Mouse (Mus musculus) frontal cortex, postnatal 36 days (tissue): Measurements from ENCODE around the gene Rrm2.
"Not testable (repeated sequence)": the region's sequence is repeated elsewhere in the genome, so short reads cannot be mapped to it uniquely, and the experiment has no call there.

Experiments used
- DNase-seq, 2 experiments: peaks; one replicate each; pipeline ENCODE4 v3.0.0; 2022; ENCODE audit warnings: low spot score in 2 of 2

Rrm2 gene

GRCm38 (mm10) chr12:24705502-24706263 lies 2.4 kb upstream of the Rrm2 start:
- no peak for DNase-seq

DNA sequence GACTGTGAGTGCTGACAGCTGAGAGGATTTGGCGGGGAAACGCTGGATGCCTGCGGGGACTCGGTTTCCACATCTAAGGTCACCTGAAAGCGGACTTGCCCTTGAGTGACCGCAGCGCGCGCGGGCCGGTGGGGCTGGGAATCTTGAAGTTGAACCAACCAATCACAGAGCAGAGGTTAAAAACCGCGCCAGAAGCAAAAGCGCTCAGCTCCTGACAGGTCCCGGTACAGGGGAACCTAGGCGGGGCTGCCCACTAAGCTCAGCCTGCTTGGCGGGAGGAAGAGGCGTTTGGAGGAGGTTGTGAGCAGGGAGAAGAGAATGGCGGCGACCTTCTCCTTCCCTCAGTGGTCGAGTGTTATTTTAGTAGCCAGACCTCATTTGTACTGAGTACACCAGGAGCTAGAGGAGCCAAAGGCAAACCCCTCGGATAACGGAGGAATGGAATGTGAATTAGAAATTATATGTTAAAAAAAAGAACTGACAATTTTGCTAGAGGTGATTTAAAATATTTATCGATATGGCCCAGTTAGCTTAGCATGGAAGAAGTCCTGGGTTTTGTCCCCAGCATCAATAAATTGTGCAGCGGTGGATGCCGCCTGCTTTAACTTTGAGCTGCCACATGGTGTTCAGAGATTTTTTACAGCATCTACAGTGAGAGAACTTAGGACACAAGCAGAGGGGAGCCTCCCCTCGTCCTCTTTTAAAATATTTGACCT lies 1.1 kb upstream of the Rrm2 start:
- DNase-seq = no peak

DNA sequence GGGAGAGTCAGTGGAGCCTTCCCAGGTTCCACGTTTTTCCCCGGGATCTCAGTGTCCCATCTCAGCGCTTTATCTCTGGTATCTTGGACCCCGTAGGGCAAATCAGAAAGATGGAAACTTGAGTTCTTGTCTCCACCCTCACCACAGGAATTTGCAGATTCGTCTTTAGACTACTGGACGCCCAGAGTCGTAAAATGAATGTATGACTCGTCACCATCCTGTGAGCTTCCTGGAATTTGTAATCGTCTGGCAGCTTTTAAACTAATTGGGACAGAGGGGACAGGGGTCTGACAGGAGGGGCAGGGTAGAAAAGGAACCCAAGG lies 600 bp upstream of the Rrm2 start:
- no peak for DNase-seq

GRCm38 (mm10) chr12:24708824-24709218 lies 780 bp downstream of the Rrm2 start:
- no peak for DNase-seq

DNA sequence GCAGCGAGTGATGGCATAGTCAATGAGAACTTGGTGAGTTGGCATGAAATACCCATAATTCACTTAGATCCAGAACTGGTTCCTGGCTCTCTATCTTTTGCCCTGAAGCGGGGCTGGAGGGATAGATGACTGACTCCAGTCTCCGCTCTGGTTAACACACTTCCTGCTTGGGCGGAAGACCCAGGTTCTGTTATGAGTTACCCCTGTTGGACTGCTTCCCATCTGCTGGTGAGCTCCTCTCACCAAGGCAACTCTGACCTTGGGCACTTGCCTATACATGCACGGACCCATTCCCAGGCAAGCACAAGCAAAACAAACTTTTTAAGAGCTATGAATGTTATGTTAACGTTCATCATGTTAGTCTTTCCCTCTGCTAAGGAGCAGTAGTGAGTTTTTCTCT lies 1.4 kb downstream of the Rrm2 start:
- no peak for DNase-seq

DNA sequence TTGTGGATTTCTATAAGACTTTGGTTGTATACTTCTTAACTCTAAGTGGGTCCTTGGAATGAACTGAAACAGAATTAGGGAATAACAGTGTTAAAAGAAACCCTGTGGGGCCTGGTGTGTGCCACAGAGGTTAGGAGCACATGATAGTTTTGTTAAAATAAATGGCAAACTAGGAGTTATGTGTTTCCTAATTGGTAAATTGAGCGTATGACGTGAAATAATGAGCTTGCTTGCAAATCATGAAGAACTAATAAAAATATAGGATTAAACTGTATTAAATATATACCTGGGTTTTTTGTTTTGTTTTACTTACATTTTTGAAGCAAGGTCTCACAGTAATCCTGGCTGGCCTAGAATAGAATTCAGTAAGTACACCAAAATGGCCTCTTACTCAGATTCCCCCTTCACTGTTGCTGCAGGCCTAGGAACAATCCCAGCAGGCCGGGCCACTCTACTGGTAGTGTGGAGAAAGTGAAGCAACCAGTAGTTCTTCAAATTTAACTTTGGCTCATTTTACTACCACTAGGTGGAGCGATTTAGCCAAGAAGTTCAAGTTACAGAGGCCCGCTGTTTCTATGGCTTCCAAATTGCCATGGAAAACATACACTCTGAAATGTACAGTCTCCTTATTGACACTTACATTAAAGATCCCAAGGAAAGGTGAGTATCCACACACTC lies 1.9 kb downstream of the Rrm2 start:
- DNase-seq = peak in 1 of 2 experiments; percentile 60

- DNase-seq = no peak
These were observed 2.6 kb downstream of the Rrm2 start for GRCm38 (mm10) chr12:24710672-24711071.

- no peak for DNase-seq
These were observed 4.4 kb downstream of the Rrm2 start for GRCm38 (mm10) chr12:24712396-24712795.

DNA sequence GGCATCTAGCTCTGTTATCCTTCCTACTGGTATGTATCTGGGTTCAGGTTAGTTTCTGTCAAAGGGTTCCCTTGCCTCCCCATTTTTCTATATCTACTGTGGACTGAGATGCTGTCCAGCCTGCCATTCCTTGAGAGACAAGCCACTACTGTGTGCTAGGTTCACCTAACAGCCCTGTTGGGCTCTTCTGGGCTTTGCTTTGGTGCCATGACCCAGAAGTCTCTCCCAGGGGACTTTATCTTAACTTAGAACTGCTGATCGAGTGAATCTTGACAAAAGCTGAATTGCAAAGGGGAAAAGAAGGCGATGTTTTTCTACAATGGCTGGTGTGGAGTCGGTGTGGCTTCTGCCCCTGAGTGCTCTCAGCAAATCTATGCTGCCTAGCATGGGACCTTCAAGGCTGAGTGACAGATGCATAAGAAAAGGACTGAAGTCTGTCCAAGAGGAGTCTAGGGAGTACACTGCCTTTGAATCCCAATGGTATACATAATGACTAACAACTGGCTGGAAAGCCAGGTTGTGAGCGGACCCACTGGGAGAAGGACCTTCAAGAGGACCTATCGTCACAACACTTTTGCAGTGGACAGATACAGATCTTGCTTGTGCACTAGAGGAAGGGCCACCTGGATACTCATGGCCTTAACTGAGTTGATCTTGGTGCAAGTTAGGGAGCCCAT lies 6.7 kb downstream of the Rrm2 start:
- no peak for DNase-seq

- no peak for DNase-seq
These were observed 7.3 kb downstream of the Rrm2 start for GRCm38 (mm10) chr12:24715268-24715896.

DNA sequence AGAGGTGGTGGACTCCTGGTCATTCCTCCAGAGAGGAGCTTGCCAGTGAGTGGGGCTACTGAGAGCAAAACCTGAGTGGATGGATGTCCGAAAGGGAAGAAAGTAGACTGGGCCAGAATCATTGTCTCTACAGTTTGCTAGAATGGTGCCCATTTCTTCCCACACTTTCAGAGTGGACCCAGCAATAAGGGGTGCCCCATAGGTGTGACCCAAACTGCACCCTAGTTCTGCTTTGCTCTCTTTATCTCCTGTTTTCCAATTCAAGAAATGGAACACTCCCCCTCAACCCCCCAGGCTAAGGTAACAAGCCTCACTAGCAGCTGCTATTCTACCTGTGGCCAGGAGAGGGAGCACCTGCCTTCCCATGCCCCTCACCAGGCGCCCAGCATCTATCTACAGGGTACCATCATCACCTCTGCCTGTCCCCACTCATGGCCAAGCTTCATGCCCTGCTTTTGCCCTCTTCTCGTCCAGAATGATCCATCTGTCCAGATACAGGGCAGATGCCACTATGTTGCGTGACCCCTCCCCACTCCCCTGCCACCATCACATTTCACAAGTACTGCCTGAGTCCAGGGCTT lies 8.8 kb downstream of the Rrm2 start:
- peak in 1 of 2 experiments; percentile 43 for DNase-seq

GRCm38 (mm10) chr12:24723434-24723833 lies 15.4 kb downstream of the Rrm2 start:
- no peak for DNase-seq

DNA sequence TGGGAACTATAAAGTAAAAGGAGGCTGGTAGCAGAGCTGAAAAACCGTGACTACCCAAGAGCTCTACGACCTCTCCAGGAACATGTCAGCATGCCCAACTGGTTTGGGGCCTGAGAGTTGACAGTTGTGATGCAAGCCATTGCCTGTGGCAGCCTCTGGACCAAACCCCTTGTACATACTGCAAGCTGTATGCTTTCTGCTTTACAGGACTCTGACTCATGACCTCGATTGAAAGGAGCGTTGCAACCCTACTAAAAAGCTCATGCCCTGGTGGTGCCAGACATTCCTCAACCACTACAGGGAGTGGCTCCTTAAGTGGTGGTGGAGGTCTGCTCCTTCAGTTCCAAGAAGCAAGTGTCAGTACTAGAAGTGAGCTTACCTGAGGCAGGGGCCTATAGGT lies 15.8 kb downstream of the Rrm2 start:
- DNase-seq = no peak

DNA sequence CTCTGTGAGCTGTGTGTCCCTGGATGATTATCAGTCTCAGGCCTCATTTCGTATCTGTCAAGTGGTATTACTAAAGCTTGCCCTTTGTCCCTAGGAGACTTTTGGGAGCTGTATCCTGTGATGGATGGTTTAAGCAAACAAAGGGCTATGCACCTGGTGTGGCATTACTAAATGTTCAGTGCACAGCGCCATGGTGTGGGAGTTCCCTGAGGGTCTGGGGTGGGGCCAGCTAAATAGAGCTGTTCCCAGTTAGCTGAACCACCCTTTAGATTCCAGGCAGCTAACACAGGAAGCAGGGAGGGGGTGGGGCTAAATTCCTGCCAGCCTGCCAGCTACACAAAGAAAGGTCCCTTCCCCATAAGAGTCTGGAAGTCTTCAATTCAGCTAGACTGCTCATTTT lies 16.3 kb downstream of the Rrm2 start:
- DNase-seq = no peak

DNA sequence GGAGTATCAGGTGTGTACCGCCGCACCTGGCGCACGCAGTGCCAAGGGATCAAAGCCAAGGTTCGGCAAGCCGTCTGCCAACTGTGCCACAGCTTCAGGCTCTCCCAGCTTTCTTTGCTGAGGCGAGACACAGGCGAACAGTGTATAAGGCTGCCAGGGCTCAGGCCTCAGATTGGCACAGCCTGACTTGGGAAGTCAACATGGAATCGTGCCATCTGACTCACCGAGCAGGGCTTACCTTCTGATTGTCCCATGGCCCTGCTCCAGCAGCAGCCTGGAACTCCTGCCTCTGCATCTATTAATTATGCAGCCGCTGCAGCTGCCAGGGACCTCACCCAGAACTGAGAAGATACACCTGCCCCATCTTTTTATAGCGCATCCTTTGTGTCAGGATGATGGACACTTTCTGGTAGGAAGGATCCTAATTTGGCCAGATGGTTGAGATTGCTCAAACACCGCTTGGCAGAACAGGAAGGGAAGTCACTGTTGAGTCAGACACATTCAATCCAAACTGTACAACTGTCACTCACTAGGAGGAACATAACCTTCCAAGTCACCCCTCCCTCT lies 26.9 kb downstream of the Rrm2 start:
- no peak for DNase-seq

DNA sequence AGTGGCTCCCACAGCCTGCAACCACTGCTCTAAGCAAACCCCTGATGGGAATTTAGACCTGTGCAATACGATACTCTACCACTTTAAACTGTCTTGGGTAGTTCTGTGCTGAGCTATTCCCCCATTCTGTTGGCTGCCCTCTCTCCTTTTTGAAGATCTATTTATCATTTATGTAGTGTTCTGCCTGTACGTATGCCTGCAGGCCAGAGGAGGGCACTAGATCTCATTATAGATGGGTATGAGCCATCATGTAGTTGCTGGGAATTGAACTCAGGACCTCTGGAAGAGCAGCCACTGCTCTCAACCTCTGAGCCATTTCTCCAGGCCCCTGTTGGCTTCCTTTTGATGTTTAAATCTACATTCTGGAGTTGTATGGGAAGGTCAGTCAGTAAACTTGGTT lies 28.9 kb downstream of the Rrm2 start:
- DNase-seq = no peak

DNA sequence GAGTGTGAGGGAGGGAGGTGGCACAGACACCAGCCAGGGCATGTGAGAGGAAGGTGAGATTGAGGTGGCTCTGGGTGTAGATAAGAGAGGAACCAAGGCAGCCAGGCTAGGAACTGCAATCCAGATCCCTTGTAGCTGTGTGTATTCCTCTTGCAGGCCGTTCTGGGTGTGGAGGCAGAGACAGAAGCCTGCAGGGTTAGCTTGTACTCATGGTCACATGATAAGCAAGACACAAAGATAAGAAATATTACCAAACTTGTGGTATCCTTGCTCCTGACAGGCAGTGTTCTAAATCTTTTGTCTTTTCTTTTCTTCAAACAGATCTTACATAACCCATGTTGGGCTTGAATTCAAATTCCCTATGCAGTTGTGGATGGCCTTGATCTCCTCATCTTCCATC lies 31.9 kb downstream of the Rrm2 start:
- no peak for DNase-seq

DNA sequence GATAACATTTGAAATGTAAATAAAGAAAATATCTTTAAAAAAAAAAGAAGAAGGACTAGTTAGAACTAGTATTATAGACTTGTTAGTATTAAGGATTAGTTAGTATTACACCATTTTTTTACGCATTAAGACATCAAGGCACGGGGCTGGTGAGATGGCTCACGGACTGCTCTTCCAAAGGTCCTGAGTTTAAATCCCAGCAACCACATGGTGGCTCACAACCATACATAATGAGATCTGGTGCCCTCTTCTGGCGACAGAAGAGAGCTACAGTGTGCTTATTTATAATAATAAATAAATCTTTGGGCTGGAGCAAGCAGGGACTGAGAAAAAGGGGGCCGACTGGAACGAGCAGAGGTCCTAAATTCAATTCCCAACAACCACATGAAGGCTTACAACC lies 33.5 kb downstream of the Rrm2 start:
- DNase-seq = not testable (repeated sequence)

DNA sequence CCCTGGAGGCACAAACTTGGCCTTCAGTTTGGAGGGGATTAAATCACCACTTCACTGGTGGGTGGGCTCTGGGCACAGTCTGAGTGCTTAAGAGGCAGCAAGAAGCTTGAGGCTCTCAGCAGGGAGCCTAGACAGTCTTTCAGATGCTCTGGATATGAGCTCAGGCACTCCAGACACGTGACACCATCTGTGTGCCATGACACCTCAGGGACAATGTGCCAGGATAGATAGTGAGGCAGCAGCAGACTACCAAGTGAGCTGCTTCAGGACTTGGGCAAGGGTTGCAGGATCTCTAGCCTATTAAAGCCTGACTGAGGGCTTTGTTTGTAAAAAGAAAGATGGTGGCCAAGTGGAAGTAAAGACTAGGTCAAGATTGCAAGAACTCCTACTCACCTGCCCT lies 36.3 kb downstream of the Rrm2 start:
- no peak for DNase-seq

DNA sequence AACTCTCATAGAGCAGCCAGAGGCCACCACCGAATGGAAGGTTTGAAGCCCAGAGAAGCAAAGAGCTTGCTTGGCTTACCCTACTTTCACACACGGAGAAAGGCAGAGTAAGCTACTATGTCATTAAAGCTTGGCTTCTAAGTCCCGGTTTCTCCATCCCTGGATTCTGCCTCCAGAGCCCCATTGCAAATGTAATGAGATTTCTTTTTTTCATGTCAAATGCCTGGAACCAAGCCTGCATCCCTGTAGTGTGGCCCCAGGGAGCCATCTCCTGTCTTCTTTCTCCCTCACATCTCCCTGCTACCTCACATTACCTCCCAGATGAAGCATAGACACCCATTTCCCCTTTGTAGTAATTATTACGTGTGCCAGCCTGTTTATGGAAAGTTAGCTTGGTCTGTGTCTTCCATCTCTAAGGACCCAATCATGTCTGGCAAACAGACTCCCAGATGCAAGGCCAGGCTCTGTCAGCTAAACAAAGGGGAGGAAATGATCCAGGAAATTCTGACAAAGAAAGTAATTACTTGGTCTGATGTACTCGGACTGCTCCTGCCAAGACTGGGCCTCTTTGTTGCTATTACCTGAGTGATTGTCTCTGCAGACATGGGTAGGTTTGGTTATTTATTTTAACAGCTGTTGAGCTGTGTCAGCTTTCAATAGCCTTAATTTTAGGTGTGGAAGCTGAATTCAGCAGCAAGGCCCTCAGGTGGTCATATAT lies 38.7 kb downstream of the Rrm2 start:
- DNase-seq = no peak

DNA sequence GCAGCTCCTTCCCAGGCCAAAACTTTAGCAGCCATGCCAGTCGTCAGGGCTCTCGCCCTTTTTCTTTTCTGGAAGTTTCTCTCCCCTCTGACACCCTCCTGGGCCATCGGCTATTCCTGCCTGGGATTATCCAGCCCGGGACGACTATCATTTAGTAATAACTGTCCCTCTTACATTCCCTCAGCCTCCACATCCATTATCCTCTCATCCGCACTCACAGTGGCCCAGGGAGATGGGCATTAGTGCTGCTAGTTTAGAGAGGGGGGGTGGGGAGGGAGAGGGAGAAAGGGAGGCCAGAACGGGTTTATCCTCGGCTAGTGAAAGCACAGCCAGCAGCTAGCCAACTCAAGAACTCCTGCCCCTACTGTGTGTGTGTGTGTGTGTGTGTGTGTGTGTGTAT lies 39.3 kb downstream of the Rrm2 start:
- DNase-seq = no peak
